Mouse (Mus musculus): ENCODE data around the gene Prrx1.

The Prrx1 gene

DNA sequence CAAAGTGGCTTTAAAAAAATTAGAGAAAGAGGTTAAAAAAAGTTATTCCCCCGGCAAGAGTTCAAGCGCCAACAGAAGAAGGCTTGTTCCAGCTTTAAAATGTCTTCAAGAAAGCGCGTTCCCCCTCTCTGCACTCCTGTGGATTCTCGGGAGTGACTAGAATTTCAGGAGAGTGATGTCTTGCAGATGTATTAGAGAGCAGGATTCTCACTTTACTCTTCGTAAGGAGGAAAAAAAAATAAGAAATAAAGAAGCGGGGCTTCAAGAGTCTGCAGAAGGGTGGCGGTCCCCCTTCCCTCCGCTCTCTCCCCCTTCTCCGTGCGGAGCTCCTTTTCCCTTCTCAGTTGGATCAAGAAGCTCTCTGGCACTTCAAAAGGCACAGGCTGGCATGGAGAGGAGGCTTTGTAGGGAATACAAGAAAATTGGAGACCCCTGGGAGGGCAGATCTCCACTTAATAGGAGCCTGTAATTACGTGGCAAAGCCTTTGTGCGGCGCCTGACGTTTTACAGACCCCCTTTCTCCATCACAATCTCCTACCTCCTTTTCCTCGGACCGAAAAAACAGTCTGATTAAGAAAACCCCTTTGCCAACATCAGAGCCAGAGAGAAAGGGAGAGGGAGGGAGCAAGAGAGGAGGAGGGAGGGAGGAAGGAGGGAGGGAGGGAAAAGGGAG is at the start of gene Prrx1:
Gene Prrx1, minus strand, starts transcription at position 610 of the 673 bp plus-strand sequence.
- DNase-seq (ENCODE audit: extremely low spot score) = peak; percentile 72

DNA sequence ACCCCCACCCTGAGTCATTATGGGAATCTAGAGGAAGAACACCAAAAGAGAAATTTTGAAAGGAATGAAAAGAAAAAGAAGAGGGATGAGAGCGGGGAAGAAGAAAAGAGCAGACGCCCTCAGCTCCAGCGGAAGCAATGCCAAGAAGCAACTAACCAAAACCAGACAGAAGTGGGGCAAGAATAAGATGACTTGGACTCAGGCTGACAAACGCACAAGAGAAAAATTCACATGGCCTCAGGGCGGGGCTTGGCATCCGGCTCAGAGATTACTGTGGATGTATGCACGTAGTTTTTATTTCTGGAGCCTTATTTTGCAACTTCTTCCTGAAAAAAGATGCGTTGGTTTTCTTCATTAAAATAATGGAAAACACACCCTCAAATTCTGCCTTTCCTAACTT is 48.7 kb upstream of the Prrx1 start:
- no peak for DNase-seq (ENCODE audit: extremely low spot score)

DNA sequence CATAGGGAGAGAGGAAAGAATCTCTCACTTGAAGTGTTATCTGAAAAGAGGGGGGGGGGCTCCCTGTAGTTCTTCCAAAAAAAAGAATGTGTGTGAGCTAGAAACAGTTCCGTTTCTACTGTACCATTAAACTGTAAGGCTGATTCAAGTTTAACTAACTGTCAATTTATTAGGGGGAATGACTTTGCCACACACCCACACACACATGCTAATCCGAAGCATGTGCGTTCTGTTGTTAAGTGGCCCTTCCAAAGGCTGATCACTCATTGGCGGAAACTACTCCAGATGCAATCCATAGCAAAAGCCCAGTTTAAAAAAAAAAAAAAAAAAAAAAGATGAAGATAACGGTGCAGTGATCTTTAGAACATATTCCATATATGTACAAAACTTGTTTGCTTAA is 47.9 kb upstream of the Prrx1 start:
- no peak for DNase-seq (ENCODE audit: extremely low spot score)

DNA sequence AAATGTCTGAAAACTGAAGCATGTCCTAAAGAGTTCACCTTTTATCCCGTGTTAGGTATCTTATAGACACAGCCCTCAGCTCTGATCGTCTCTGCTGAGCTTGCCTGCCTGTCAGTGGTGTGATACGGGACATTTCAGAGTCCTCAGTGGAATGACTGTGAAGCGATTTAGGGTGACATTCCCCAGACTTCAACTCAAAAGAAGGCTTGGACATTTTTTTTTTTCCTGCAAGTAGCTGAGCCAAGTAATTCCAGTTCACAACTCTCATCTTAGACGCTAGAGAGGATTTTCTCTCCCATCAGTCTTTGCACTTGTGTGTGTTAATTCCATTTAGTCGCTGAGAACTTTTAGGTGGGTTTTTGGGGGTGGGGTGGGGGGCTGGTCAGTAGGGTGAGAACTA is 47.3 kb upstream of the Prrx1 start:
- DNase-seq (ENCODE audit: extremely low spot score) = no peak

DNA sequence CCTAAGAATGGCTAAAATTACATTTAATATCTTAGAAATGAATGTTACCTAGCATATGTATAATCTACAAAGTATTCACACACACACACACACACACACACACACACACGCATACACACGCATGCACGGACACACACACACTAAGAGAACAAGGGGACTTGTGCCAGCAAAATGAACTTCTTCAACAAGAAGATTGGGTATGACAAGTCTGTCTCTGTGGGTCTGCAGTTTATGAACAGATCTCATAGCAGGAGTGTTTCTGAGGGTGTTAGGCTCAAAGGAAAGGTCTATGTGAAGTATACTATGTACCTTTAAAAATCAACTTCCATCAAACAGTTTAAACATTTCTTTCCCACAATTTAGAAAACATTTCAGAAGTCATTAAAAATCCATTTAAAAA is 46.0 kb upstream of the Prrx1 start:
- no peak for DNase-seq (ENCODE audit: extremely low spot score)

DNA sequence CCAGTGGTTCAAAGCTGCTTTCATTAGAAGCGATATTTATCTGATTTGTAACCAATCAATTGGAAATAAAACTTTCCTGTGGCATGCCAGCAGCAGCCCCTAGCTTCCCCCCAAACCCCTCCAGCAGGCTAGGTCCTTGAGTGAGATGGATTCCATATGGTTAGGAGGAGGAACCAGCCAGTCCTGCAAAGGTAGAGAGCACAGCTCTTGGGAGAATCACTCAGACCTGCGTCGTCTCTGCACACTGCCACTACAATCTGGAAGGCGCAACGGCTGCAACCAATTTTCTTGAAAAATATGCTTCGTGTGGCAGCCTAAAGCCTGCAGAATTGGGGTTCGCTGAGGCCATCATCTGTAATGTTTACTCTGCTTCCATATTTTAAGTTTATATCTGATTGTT is 44.7 kb upstream of the Prrx1 start:
- DNase-seq (ENCODE audit: extremely low spot score) = peak; percentile 17

DNA sequence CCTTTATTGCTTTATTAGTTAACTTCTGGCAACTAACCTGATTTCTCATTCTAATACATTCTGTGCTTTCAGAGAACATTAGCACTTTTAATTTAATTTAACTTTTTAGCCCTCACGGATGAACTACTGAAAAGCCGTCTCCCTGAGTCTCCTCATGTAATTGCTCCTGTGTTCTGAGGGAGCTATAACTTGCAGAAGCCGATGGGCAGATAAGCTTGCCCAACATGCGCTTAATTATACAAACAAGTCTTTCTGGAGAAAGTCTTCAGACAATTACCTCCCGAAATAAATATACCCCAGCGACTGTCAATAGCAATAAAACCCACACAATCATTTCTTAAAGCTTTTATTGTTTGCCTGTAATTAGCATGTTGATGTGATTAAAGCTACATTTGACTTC is 44.2 kb upstream of the Prrx1 start:
- no peak for DNase-seq (ENCODE audit: extremely low spot score)

DNA sequence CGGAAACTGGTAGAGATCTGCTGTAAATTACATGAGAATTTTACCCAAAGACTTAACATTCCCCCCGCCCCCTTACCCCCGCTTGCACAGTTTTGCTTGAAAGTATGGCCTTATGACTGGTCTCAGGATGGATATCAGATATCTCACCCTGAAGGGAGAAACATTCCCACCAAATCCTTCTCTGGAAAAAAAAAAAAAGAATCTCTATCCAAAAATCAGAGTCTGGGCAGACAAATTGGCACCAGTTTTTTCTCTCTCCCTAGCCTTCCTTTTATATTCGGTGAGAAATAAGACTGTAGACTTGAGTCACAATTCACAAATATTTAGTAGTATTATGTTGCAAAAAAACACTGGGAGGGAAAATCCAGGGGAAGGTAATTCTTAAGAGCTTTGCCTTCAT is 42.7 kb upstream of the Prrx1 start:
- DNase-seq (ENCODE audit: extremely low spot score) = no peak

DNA sequence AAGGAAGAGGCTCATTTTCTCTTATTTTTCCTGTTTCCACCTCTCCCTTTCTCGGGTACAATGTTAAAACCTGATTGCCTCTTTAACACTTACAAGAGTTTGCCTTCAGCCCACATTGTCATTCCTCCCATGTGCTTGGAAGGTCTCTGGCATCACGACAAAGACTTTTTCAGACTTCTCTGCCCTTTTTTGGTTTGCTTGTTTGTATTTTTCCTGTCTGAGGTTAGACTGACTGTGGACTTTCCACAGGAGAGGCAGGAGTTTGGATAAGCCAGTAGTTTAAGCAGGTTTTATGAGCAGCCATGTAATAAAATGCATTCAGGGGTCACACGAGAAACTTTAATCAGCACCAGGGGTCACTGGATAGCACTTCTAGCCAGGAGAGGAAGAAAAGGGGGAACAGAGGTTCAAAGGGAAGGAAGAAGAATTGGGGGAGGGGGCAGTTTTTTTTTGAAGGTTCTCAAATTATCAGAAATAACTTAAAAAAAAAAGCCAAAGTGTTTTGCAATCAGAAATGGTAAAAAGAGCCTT is 42.2 kb upstream of the Prrx1 start:
- DNase-seq (ENCODE audit: extremely low spot score) = no peak

DNA sequence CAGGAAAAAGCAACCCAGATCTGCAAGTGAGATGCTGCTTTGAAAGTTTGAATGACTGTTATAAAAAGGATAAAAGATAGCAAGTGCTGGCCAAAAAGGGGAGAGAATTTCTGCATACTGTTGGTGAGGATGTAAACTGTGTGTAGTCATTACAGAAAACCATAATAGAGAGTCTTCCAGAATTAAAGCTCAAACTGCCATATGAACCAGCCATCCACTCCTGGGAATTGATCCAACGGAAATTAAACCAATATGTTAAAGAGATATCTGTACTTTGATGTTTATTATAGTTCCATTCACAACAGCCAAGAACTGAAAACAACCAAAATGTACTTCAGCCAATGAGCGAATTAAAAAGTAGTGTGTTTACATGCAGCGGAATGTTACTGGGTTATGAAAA is 37.5 kb upstream of the Prrx1 start:
- no peak for DNase-seq (ENCODE audit: extremely low spot score)

DNA sequence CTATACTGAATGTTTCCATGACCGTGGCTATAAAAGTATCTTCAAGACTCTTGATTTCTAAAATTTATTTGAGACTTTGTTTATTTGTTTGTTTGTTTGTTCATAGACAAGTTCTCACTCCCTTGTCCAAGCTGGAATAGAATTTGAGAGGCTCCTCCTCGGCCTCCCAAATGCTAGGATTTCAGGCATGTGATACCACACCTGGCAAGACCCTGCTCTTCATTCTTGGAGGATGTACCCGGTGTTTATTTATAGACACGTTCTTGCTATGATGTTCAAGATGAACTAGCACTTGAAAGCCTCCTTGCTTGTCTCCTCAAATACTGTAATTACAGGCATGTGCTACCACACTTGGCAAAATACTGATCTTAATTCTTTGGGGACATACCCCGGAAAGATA is 32.0 kb upstream of the Prrx1 start:
- DNase-seq (ENCODE audit: extremely low spot score) = no peak

DNA sequence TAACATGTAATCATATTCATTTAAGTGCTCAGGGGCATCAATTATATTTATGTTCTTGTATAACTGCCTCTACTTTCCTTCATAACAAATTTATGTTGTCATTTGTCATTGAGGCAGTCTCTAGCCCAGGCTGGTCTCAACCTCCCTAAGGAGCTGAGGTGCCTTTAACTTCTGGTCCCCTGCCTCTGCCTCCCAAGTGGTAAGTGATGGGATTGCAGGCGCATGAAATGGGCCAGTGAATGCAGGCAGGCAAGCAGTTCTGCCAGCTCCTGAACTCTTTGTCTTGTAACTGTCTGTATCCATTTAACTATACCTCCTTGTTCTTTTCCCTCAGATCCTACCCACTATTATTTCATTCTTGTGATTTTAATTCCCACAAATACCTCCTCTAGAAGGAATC is 31.4 kb upstream of the Prrx1 start:
- DNase-seq (ENCODE audit: extremely low spot score) = peak; percentile 19

DNA sequence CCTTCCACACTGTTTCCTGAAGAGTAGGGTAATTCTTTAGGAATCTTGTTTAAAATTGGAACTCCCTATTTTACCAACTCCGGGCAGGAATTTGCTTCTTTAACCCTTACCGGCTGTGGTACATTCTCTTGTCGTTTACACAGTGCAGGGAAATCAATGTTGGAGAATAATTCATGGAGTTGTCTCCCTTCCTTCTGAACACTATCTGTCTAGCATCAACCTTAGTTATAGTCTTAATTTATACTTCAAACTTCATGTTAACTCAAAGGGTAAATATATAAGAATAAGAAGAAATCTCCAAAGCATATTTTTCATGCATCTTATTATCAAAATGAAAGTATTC is 25.7 kb upstream of the Prrx1 start:
- DNase-seq (ENCODE audit: extremely low spot score) = no peak

DNA sequence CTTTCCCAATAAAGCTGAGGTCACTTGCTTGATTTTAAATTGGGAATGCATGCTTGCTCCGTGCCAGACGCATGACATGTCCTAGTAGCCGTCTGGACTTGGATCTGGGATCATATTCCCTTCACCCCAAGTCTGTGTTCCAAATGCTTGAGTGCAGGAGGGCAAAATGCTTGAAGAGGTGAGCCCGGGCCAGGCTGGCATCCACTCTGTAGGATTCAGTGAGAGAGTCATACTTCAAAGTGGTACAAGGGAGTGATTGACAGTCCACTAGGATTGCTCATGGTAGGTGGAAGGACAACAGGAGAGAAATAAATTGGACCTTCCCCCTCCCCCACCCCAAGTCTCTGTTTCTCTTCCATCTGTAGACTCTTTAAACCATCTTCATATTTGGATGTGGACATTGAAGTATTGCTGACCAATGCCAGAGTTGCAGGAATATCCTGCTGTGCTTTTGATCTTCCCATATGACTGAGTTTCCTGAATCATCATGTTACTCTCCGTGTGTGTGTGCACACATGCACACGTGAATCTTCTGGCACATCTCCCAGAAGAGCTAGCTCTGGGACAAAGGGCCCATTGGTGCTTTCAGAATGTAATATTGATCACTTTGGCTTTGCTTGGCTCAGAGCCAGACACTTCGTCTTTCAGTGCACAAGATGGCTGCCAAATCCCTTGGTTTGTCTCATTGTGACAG is 25.2 kb upstream of the Prrx1 start:
- no peak for DNase-seq (ENCODE audit: extremely low spot score)

DNA sequence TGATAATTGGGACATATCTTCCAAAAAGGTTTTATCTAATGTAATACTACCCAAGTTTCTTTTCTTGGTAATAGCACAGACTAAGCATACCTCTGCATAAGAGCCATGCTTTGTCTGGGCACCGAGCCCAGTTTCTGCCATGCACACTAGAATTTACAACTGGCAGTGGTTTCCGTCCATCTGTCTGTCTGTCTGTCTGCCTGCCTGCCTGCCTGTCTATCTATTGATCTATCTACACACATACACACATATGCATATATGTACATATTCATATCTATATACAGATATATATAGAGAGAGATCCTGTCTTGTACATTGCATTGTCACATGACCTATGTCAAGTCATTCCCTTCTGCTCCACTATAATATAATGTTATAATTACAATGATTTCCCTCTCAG is 24.3 kb upstream of the Prrx1 start:
- no peak for DNase-seq (ENCODE audit: extremely low spot score)

DNA sequence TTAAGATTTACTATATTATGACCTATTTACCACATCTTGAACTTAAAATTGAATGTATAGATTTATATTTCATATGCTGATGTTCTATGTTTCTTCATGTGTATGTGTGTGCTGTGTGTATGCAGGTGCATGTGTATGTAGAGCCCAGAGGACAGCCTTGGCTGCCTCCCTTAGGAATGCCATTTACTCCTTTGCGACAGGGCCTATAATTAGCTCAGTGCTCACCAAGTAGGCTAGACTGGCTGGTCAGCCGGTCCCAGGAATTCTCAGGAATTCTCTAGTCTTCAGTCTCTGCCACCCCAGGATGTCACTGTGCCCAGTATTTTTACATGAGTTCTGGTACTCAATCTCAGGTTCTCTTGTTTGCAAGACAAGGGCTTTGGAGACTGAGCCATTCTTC is 13.8 kb upstream of the Prrx1 start:
- no peak for DNase-seq (ENCODE audit: extremely low spot score)

DNA sequence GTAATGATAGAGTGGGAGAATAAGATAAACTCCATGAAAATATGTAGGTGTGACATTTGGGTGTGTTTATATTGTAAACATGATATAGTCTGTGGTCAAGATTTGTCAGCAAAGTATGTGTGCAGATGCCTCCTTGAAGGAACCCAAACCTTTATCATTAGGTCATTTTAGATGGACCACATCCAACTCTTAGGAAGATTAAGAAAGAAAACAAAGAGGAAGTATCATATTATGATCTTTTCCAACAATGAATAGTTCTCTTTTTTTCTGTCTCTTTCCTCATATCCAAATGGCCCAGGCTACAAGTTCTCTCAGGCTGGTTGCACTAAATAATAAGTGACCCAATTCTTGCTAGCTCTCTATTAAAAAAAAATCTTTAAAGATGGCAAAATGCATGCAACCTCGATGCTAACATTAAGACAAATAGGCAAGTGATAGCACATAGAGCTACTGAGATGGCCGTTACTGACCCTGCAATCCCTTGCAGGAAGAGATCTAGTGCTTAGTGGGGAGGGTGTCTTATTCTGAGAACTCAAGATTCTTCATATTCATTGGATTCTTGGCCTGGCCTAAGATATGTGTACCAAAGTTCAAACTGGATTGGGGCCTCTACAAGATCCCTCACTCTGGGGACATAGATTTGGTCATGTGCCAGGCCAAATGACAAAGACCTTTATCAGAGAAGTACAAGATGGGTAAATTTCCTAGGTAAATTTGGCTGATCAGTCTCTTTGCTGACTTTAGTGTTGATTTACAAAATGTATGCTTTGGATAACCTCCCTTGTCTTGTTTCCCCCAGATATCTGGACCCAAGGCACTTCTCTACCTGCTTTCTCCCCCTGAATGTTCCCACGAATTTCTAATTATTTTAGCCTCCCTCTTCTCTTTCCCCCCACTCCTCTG is 6.4 kb upstream of the Prrx1 start:
- DNase-seq (ENCODE audit: extremely low spot score) = no peak

DNA sequence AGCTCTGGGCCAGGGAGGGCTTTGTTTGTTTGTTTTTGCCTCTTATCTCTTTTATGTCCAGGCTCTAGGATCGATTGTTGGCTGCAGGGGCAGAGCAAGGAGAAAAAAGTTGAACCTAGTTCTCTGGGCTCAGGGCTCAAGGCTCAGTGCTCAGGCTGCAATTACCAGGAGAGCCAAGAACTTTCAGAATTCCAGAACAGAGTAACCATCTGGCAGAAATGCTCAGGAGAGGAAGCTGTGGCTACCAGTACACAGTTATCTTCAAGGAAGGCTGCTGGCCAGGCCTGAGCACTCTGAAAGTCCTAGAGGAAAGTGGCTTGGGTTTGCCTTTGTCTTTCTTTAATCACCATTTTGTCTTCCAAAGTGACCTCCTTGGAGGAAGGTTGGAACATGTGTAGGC is 3.4 kb upstream of the Prrx1 start:
- no peak for DNase-seq (ENCODE audit: extremely low spot score)

DNA sequence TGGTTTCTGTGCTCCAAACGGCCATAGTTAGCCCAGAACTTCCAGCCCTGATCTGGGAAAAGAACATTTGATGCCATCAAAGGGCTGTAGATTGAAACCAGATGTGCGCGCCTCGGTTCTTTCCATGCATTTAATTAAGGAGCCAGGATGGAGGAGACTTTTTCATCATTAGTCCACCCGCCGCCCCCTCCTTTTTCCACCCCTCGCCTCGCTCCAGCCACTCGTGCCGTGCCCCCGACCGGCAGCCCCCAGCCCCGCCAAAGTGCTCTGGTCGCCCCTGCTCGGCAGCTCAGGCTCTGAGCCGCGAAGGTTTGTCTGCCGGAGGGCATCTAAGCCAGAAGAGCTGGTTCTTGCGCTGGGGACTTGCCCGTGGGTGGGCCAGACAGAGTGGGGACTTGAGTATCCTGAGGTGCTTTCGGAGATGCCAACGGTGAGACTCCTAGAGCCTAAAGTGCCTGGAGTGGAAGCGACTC is 1.4 kb upstream of the Prrx1 start:
- DNase-seq (ENCODE audit: extremely low spot score) = peak; percentile 63

DNA sequence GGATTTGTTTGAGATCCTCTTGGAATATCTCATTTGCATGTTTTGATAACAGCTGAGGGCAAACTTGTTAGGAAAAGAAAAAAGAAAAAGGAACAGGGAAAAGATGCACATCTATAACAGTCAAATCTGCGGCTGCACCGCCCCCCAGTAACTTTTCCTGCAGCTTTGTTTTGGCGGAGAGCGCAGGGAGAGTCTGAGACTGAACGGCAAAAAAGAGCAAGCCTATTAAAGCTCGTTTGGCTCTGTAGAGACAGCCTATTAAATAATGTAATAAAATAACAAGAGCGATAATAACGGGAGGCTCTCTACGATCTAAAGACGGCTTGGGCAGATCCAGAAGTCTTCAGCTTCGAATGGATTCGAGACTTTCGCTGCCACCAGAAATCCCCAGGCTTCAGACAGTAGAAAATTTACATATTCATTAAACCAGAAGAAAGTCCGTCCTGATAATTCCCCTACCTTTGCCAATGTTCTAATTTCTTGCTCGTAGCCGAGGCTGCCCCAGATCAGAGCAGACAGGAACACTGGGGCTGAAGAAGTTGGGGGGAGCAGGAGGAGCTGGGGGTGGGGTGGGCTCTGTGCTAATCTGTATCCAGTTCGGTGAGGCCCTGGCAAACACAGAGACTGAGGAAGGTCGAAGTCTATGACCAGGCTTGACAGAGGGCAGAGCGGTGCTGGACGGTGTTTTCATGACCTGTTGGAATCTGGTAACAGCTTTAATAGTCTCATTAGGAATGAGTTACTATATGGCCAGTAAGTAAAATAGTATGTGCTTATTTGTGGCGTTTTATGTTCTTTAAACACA is 613 bp upstream of the Prrx1 start:
- DNase-seq (ENCODE audit: extremely low spot score) = peak; percentile 58
